Mouse (Mus musculus) MN1 (cell line): ENCODE results near the gene Hlf.

Source experiments
- DNase-seq: peaks from one replicate; pipeline ENCODE4 v3.0.0-alpha.2; 2016; ENCODE audit warnings: low spot score

The Hlf gene

DNA sequence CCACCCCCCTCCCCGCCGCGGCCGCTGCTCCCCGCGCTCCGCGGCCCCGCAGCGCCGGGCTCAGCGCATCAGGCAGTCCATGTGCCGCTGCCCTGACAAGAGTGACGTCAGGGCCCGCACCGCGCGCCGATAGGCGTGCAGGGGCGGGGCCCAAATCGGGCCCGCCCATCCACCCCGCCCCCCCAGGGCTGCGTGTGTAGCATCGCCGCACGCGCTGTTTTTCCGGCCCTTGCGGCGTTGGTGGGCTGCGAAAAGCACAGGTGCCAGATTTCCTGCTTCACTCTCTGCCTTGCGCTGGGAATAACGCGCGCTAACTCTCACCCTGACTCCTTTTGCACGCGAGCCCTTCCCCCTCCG, at the start of gene Hlf:
Gene Hlf, minus strand, starts transcription at position 79 of the 357 bp plus-strand sequence.
- peak; percentile 95 for DNase-seq

DNA sequence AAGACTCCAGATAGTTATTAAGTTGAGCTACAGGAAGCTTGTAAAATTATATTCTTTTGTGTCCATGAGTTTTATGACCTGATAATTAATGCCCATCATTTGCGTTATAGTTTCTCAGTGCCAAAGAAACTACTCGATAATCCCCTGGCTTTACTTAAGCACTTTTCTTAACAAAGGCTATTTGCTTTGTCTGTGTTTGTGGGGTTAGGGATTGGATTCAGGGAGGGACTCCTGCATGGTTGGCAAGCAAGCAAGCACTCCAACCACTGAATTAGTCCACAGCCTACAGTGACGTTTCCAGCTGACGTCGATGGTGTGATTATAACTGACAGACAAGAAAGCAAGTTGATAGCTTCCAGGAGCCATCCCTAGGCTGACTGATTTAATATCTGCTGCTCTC, 48.1 kb upstream of the Hlf start:
- no peak for DNase-seq

DNA sequence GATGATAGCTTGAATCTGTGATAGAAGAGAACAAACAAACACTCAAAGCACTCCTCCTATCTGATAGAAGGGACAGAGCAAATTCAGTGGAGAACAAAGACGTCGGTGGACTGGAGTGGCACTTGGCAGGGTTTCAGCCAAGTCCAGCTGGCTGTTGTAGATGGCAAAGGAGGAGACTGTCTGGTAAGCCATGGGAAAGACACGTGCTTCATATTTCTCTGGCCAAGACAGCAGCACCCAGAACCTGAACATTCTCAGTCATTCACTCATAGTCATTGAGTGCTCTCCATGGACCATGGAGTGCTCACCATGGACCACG, 34.5 kb upstream of the Hlf start:
- DNase-seq, result no peak

DNA sequence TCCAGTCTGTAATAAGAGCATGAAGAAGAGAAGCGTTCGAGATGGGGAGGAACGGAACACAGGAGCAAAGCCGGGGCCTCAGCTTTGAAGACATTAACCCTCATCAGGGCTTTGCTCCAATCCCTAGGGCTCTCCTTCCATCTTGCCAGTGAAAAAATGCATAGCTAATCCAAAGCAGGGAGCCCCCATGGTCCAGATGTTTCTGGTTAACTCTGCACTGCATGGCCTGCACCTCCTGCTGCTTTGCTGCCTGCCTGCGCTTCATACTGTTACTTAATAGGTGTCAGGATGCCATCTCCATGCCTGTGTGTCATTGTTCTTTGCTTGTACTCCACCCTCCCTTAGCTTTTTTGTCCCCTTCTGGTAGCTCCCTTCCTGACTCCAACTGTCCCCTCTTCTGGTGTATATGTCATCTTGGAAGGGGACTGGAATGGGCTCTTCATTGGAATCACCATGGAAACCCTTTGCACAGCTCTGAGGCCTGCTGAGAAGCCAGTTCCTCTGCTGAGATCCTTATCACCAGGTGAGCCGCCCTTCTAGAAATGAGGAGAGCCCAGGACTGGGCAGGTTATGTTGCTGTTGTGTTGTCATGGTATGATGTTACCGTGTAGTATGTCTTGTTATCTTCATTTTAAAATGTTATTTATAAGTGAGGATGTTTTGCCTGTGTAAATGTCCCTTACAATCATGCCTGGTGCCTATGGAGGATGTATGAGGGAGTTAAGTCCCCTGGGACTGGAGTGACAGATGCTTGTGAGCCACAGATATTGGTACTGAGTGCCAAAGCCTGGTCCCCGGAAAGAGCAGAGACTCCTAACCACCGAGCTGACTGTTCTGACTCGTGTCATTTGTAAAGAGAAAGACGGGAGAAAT, 33.9 kb upstream of the Hlf start:
- DNase-seq, result no peak

DNA sequence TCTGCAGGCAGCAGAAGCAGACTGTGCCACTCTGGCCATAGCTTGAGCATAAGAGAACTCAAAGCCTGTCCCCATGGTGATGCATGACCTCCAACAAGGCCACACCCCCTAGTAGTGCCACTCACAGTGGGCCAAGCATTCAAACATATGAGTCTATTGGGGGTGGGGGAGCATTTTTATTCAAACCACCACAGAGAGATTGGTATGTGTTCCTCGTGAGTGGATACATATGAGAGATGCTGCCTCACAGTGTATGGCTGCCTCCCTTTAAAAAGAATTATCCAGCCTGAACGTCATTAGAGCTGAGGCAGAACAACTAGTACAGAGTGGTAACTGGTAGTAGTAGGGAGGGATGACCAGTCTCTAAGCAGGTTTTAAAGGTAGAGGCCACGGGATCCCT, 33.2 kb upstream of the Hlf start:
- no peak for DNase-seq

DNA sequence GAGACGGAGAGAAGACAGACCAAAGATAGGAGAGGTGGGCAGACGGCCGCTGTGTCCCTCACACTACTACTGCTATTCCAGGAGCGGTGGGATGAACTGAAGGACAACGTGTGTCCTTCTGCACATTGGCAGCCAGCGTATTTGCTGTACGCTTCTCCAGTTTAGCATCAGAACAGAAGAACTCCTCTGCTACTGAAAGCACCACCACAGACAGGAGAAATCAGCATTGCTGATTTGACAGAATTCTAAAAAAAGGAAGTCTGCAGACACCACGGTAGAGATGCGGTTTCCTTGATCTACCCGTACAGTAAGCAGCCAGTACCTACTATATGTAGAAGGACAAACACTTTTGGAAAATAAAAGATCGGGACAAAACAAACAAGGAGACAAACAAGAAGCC, 29.0 kb upstream of the Hlf start:
- DNase-seq, result no peak

DNA sequence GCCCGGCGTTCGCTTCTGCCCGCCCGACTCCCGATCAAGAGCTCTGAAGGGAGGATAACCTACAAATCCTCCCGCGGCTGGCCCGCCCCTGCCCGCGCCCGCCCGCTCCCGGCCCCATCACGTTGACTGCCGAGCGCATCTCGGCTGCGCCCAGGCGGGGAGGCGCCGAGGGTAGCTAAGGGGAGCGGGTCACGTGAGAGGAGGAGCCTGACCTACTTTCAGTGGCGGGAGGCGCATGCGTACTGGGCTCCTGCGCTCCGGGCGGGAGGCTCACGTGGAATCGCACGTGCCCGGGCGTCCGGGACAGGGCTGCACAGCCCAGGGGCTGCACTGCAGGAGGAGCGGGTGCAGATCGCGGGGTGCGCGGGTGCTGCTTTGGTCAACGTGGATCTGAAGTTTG, 27.2 kb upstream of the Hlf start:
- peak; percentile 97 for DNase-seq

DNA sequence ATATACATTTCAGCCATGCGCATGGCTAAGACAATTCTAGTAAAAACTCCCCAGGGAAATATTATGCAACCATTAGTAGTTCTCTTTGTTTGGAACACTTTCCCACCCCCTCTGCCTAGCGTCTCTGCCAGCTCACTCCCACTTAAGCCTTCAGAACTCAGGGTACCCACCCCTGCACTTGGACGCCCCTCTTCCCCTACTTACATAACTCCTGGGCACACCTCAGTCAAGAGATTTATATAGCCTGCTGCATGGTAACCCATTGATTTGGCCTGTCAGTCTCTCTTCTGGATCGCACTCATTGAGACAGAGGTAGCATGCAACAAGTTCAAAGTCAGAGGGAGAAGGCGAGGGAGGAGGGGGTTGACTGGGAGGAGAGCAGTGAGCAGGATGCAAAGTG, 26.3 kb upstream of the Hlf start:
- DNase-seq, result no peak

DNA sequence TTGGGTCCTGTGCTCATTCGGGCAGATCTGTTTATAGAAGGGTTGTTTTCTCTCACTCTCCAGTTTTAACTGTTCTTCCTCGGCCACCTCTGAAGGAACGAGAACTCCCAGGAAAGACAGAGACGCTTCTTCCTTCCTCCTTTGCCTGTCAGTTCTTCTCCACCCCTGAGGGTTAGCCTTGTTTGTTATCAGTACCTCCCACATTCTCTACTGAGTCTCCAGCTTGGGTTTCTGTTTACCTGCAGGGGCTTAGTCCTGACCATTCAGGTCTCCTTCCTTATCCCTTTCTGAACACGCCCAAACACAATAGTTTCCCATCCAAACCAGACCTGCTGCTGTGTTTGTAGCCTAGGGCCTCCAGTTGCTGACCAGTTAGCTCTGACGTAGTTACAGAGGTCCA, 8.2 kb upstream of the Hlf start:
- DNase-seq, result no peak

DNA sequence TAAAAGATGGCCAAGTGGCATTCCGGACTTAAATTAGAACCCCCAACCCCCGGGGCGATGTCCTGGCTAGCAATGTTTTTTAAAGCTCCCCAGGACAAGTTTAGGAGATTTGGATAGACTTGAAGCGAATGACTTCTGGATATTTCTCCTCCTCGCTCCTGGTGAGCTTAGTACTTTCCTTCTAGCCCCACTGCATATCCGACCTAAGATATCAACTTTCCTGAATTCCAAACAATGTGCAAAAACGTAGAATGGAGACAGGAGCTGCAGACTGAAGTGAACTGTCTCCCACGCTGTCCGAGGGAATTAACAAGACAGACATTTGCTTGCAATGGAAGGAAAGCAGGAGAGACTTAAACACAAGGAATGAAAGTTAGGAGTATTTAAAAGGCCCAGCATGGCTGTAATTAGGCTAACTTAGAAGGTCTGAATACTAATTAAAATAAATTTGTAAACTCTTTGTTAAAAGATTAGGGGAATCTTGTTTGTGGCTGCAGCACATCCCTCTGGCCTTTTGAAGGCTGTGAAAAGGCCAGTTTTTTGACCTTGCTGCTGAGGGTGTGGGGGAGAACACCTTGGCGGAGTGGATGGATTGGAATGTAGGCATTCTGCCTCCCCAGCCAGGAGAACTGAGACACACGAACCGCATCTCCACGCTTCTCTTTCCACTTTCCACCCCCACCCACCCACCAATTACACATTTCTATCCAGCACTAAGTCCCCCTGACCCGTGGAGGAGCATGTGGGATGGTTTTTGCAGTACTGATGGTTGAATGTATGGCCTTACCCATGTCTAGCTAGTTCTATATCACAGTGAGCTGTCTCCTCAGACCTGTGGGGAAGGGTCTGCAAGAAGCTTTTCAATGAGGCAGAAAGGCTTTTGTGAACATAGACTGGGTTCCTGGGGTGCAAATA, 833 bp upstream of the Hlf start:
- DNase-seq, result peak; percentile 27

DNA sequence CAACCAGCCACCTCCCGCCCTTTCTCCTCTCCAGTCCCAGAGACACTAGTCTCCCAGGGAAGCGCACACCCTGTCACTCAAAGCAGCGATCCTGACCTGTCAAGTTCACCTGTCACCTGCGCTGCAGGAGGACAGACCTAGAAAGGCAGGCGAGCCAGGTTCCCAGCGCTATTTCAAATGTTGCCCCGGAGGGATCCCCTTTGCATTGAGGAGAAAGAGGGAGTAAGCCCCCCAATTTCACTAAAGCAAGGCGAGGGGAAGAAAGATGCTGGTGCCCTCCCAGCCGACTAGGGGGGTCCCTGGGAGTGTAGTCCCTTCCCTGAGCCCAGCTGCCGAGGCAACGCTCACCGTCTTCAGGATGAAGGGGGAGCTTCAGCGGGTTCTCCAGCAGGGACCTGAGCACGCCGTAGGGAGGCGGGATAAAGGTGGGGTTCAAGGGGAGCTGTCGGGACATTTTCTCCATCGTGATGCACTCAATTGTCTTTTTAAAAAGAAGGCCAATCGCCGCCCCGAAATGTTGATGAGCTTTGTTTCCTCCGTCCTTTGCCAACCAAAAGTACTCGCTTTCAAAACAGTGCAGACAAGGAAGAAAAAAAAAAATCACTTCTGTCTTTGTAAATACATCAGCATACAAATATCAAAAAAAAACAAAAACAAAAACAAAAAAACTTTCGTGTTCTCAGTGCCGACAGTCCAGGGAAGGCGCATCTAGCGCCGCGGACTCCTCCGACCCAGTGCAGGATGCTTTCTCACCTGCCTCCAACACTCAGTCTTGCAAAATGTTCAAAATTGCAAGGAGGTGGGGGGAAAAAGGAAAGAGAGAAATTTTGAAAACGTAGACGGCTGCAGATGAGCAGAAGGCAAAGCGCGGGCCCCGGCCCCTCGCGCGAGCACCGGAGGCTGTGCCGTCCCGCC, 536 bp downstream of the Hlf start:
- DNase-seq, result peak; percentile 23

DNA sequence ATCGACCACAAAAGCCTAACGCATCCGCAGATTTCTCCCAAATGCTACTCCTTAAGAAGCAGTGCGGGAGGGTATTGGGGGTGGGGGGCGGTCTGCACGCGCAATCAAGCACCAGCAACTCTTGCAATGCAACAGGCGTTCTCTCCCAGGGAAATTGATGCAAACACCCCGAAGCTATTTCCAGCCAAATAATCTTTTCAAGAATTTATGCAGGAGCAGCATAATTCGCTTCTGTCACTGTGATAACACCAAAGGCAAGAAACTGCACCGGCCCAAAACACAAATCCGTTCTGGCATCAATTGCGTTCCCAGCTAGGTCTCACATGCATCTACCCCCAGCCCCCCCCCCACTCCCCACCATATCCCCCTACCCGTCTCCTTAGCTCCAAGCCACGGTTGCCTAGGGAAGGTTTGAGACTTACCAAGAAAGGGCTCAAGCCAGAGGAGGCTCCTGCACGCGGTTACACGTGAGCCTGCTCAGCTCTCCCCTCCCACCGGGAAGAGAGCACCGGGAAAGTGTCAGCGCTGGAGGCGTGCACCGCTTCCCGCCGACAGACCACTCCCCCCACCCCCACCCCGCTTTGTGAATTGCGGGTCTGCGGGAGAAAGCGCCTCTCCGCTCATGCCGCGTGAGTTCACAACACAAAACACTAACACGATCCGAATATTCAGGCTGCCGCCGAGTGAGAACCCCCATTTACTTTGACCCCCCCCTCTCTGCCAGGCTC, 1.4 kb downstream of the Hlf start:
- DNase-seq, result peak; percentile 64

DNA sequence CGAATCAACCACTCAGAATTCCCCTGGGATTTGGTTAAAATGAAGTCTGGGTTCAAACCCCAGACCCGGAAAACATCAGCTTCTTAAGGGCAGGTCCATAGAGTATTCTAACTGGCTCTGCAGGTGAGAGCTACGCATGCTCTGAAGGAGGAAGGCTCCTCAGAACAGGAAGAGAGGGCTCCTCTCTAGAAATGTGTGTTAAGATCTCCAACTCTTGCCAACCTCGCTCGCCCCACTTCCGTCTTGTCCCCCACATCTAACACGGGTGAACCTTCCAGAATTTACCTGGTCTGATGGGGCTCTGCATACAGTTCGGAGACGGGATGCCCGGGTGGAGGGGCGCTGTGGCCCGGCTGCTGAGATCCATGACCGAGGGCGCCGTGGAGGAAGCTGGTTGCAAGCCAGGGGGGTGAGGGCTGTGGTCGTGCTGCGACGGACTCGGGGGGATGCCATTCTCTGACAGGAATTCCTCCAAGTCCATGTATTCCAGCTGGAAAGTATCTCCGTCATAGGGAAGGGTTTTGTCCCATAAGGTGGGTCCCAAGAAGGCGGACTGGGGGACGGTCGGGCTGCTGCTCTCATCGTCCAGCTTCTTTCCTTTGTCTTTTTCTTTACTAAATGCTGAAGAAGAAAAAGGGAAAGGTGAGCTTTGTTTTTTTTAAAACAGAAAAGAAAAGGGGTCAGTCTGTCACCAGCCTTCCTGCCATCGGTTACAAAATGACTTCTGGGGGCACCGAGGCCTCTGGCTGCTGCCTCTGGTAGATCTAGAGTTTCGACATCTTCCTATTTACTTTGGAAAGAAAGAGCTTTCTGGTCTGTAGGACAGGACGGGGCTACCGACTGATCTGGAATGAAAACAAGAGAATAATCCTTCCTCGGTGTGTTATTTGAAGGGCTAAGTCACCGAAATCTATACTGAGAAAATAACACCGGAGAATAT, 2.9 kb downstream of the Hlf start:
- DNase-seq, result no peak

DNA sequence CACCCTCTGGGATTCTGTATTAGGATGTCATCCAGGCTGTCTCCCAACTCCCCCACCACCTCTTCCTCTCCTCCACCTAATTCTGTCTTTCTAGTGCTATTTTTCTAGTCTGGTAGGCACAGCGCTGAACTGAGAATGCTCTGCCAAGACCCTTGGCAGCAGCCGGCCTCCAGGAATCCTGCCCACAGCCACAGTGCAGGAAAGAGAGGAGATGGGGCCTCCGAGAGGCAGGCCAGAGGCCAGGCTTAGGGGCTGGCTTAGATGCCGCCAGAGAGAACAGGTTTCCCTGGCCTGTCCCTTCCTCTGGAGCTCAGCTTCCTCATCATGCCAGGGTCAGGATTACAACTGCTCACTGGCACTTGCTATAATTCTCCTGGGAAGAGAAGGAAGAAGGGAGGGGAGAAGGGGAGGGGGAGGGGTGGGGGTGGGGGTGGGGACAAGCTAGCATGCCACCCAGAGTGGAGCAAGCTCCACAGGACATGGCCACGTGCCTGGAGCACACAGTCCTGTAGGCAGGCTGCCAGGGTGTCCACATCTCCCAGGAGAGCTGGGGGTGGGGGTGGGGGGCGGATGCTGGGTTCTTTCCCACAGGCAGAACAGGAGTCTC, 8.6 kb downstream of the Hlf start:
- peak; percentile 77 for DNase-seq

DNA sequence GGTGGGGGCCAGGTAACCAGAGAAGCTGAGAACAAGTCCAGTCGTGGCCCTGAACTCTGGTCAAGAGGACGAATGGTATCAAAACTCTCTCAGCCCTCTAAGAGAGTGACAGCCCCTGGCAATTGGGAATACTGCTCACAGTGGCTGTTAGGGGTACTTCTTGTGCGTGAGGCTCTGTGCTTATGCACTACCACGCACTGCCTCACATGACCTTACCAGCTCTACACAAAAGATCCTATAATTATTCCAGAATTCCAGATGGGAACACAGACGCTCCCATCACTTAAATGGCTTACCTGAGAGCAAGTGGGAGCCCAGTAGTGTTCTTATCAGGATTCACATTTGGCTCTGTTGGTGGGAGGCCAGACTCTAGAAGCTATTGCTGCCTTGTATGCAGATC, 9.6 kb downstream of the Hlf start:
- peak; percentile 57 for DNase-seq

DNA sequence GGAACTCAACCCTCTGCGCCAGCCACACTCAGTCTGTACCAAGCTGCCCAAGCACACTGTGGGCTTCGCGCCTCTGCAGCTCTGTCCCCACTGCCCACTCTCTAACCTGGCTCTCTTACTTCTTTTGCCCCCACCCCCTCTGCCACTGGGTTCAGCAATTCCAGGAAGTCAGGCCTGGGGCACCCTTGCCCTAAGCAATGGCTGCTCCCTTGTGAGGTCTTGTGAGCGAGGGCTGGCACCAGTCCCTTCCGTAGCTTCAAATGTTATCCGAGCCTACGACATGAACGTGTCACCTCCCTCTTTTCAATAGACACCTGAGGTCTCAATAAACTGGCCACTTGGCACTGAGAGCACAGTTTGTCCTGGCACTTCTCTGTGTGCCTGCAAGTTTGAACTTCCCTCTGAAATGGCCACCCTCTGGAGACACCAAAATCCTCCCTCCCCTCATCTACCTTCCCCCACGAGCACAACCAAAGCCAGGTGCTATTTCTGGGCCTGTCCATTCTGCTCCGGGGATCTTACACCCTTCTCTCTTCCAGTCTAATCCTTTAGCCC, 10.5 kb downstream of the Hlf start:
- no peak for DNase-seq

DNA sequence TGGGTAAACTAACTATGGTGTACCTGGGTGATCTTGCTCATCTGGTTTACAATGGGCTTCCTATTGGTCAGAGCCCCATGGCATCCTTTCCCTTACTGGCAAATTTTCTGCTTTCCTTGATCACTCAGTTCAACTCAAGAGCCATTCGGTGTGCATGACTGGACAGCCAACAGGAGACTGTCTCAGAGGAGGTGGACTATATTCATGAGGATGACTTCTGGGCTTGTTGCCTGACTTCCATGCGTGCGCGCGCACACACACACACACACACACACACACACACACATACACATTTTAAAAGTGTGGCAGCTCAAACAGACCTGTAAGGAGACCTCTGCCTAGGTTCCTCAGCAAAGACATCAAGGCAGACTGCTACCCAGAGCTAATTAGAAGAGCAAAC, 12.7 kb downstream of the Hlf start:
- no peak for DNase-seq

DNA sequence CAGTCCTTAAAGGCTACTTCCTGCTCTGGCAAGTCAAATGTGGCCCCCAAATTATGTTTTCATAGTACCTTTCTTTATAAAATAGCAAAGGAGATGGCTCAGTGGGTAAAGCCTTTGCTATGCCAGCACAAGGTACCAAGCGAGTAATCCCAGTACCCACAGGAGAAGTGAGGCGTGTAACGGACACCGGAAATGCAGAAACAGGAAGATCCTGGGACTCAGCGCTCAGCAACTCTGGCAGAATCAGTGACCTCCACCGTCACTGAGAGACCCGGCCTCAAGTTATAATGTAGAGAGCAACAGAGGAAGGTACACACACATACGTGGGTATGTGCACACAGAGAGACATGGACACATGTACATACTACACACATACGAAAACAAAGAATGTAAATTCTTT, 14.3 kb downstream of the Hlf start:
- DNase-seq, result no peak

DNA sequence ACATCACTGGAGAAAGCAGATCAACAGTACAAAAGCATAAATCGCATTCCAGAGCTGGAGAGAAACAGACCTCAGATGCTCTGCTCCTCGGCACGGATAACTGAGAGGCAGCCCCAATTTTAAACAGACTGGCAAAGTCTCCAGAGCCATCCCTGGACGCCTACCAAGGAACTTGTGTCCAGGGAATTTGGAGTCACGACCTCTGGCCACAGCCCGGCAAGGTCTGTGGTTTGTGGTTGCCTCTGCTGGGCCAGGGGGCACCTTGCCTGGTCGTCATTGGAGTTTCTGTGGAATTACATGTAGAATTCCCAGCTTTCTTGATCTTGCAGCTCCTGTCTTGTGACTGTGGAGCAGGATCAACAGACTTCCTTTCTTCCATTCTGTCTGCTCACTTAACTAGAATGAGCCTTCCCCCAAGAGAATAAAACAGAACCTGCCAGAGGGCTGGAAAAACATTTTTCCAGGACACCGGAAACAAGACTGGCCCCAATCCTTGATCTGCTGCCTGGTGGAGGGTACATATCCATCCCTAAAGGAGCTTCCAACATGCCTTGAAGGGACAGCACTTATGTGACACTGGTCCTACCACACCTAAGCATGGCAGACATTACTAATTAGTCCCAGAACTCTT, 19.1 kb downstream of the Hlf start:
- peak; percentile 41 for DNase-seq
